Mouse (Mus musculus) testis, adult 2 months (tissue): ENCODE measurements around the gene Prrt1. TPM values are rescaled to one million over a fixed set of nuclear protein-coding genes. Genes with fewer than 3 reads are reported as not detected.

Source experiments
- H3K27ac ChIP-seq: fragments of 200-500 bp; 2 replicates; pipeline ENCODE4 v1.5.1; 2012; ENCODE audit warnings: low read depth, low read length; ENCODE audit not compliant: control insufficient read depth, insufficient read depth
- H3K27me3 ChIP-seq: fragments of 200-500 bp; 2 replicates; pipeline ENCODE4 v1.6.1; 2012; ENCODE audit warnings: mild to moderate bottlenecking, low read length, moderate library complexity; ENCODE audit not compliant: control insufficient read depth, insufficient read depth
- H3K36me3 ChIP-seq: fragments of 200-500 bp; 2 replicates; pipeline ENCODE4 v1.6.1; 2012; ENCODE audit warnings: mild to moderate bottlenecking, low read length; ENCODE audit not compliant: control insufficient read depth, insufficient read depth
- H3K4me1 ChIP-seq: fragments of 200-500 bp; 2 replicates; pipeline ENCODE4 v1.6.1; 2012; ENCODE audit warnings: low read length; ENCODE audit not compliant: control insufficient read depth, insufficient read depth
- H3K4me3 ChIP-seq: fragments of 200-500 bp; 2 replicates; pipeline ENCODE4 v1.5.1; 2012; ENCODE audit warnings: low read depth, mild to moderate bottlenecking, low read length, moderate library complexity, mixed read lengths; ENCODE audit not compliant: control insufficient read depth
- CTCF ChIP-seq: fragments of 200-500 bp; IDR thresholded peaks from 2 replicates; pipeline ENCODE4 v1.5.1; 2012; ENCODE audit warnings: low read depth, mild to moderate bottlenecking, inconsistent platforms, low read length, moderate library complexity; ENCODE audit not compliant: control insufficient read depth, insufficient read depth, insufficient replicate concordance
- POLR2A ChIP-seq: fragments of 200-500 bp; IDR thresholded peaks from 2 replicates; pipeline ENCODE4 v1.6.1; 2012; ENCODE audit warnings: low read depth, mild to moderate bottlenecking, inconsistent platforms, low read length, moderate library complexity; ENCODE audit not compliant: control insufficient read depth
- polyA plus RNA-seq: library from polyadenylated mRNA; depleted of rRNA; stranded (reverse); fragments of >200 nt; gene quantifications from 2 replicates; pipeline ENCODE4 v1.2.3, GENCODE M21; 2012

Prrt1 gene
- polyA plus RNA-seq, 1 experiment = 1.6 TPM

GRCm38 (mm10) chr17:34611050-34611449 lies 18.3 kb upstream of the Prrt1 start:
- Histone ChIP-seq H3K27me3 (no peaks in the 10 kb centered on the region), H3K4me1 (peaks cover 6% of the 10 kb centered on the region), H3K4me3 (no peak overlapping the region), H3K27ac (no peak overlapping the region), H3K36me3 (no peaks in the 10 kb centered on the region; the same call in 1 of the 2 replicates)
- TF ChIP-seq CTCF (no peak), POLR2A (no peak)

GRCm38 (mm10) chr17:34613054-34613645 lies 16.2 kb upstream of the Prrt1 start:
- Histone ChIP-seq H3K4me1 (no peaks in the 10 kb centered on the region), H3K27ac (no peak overlapping the region), H3K27me3 (no peaks in the 10 kb centered on the region), H3K36me3 (no peaks in the 10 kb centered on the region; the same call in 1 of the 2 replicates), H3K4me3 (no peak overlapping the region)
- TF ChIP-seq CTCF (no peak), POLR2A (no peak)

GRCm38 (mm10) chr17:34613830-34614229 lies 15.5 kb upstream of the Prrt1 start:
- Histone ChIP-seq H3K27me3 (no peaks in the 10 kb centered on the region), H3K4me3 (no peak overlapping the region), H3K36me3 (no peaks in the 10 kb centered on the region; the same call in 1 of the 2 replicates), H3K27ac (no peak overlapping the region), H3K4me1 (no peaks in the 10 kb centered on the region)
- TF ChIP-seq CTCF (no peak), POLR2A (no peak)

GRCm38 (mm10) chr17:34615871-34616270 lies 13.5 kb upstream of the Prrt1 start, which contains the start of gene Egfl8:
Egfl8 (minus strand) TSS chr17:34615971.
- H3K27ac ChIP-seq = no peak within 1 kb of the TSS
- TF ChIP-seq POLR2A = no peak
- TF ChIP-seq CTCF = no peak
- no peak within 1 kb of the TSS for H3K4me3 ChIP-seq
- no peaks in the 10 kb centered on the region for H3K27me3 ChIP-seq
- H3K4me1 ChIP-seq = no peaks in the 10 kb centered on the region
- H3K36me3 ChIP-seq = no peaks in the 10 kb centered on the region

- no peak overlapping the region for H3K4me3 ChIP-seq
- H3K27ac ChIP-seq = no peak overlapping the region
- no peaks in the 10 kb centered on the region for H3K27me3 ChIP-seq
- no peaks in the 10 kb centered on the region for H3K36me3 ChIP-seq
- TF ChIP-seq CTCF (peak; percentile 33; the same call in 1 of the 2 replicates), POLR2A (no peak)
- H3K4me1 ChIP-seq = no peaks in the 10 kb centered on the region
Observed at GRCm38 (mm10) chr17:34618999-34619398, 10.3 kb upstream of the Prrt1 start.

- H3K27ac ChIP-seq = no peak overlapping the region
- H3K4me1 ChIP-seq = peaks cover 5% of the 10 kb centered on the region
- TF ChIP-seq CTCF (no peak), POLR2A (no peak)
- no peaks in the 10 kb centered on the region for H3K36me3 ChIP-seq
- no peak overlapping the region for H3K4me3 ChIP-seq
- no peaks in the 10 kb centered on the region for H3K27me3 ChIP-seq
Observed at GRCm38 (mm10) chr17:34621006-34621405, 8.3 kb upstream of the Prrt1 start.

- Histone ChIP-seq H3K36me3 (no peaks in the 10 kb centered on the region), H3K4me3 (no peak overlapping the region), H3K27me3 (no peaks in the 10 kb centered on the region), H3K27ac (no peak overlapping the region), H3K4me1 (peaks cover 23% of the 10 kb centered on the region)
- no peak for TF ChIP-seq CTCF
- TF ChIP-seq POLR2A = no peak
Observed at GRCm38 (mm10) chr17:34623161-34623560, 6.2 kb upstream of the Prrt1 start.
